7 mouse cellular contexts compared by ENCODE assay signal in the genomic region with DNA sequence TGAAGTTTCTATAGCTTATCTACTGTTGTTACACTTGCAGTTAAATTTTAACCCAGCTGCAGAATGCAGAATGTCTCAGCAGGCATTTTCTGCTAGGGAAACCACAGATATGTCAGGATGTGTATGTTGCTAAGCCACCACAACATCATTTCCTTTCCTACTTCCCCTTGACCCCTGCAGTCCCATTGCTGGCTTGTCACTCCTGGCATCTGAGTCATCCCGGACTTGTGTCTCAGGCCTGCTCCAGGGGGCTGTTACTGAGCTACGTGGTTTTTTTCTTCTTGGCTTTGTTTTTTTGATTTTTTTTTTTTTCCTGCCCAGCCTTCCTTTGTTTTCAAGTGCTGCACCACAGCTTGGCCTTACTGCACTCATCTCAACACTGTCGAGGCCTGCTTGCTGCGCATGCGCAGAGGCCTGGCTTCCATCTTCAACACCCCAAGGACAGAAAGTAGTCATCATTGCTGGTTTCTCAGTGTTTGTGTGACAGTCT. TPM values are rescaled to one million over a fixed set of nuclear protein-coding genes. Genes with fewer than 3 reads are reported as not detected.
DNase-seq lines count a peak whose midpoint lies in the region; ATAC-seq and TF ChIP-seq lines count a peak whose summit lies in the region.

No protein-coding gene starts in this region.

- 0 out of 2 replicates have a peak, but pooled peaks have one; percentile 45 for TF ChIP-seq EP300 in liver, postnatal 0 days (IDR thresholded peaks at IDR 0.05; ENCODE audit: low read depth)

- peak; percentile 89 for ATAC-seq in liver, postnatal 0 days
- no peak for ATAC-seq in forebrain, embryonic 13.5 days
- no peak for ATAC-seq in forebrain, embryonic 14.5 days

- no peak for TF ChIP-seq CTCF in liver, postnatal 0 days (IDR thresholded peaks at IDR 0.05; ENCODE audit: low read depth)
- no peak for TF ChIP-seq CTCF in spleen, adult 2 months (IDR thresholded peaks at IDR 0.05; ENCODE audit: extremely low read depth, insufficient read depth, insufficient read length, insufficient replicate concordance)

- no peak overlapping the region for H3K4me3 ChIP-seq in liver, postnatal 0 days (ENCODE audit: low read depth, low read length)
- H3K4me3 ChIP-seq in spleen, adult 2 months (ENCODE audit: extremely low read depth, insufficient read depth, insufficient read length) = no peak overlapping the region
- no peak overlapping the region for H3K4me3 ChIP-seq in forebrain, embryonic 13.5 days
- no peak overlapping the region for H3K4me3 ChIP-seq in forebrain, embryonic 14.5 days (ENCODE audit: low read depth, low read length)

- H3K36me3 ChIP-seq in liver, postnatal 0 days (replicated peaks; ENCODE audit: insufficient read depth, low read length) = no peaks in the 10 kb centered on the region
- no peaks in the 10 kb centered on the region for H3K36me3 ChIP-seq in spleen, adult 2 months (ENCODE audit: control insufficient read depth, insufficient read depth, low read length)
- no peaks in the 10 kb centered on the region for H3K36me3 ChIP-seq in forebrain, embryonic 13.5 days (ENCODE audit: poor library complexity, severe bottlenecking)
- H3K36me3 ChIP-seq in forebrain, embryonic 14.5 days (ENCODE audit: control insufficient read depth, insufficient read depth, low read length) = no peaks in the 10 kb centered on the region

- 24% methylated on average over 5 of the region's 5 CpGs for WGBS in liver, postnatal 0 days (ENCODE audit: insufficient replicate concordance)
- WGBS in spleen, adult 2 months = 9% methylated on average over 5 of the region's 5 CpGs
- WGBS in forebrain, embryonic 13.5 days = 57% methylated on average over 5 of the region's 5 CpGs
- WGBS in forebrain, embryonic 14.5 days = 62% methylated on average over 5 of the region's 5 CpGs

- H3K27ac ChIP-seq in liver, postnatal 0 days (ENCODE audit: low read depth) = peak overlapping the region; percentile 74
- peak overlapping the region; percentile 81 for H3K27ac ChIP-seq in spleen, adult 2 months (ENCODE audit: insufficient read depth, low read length)
- H3K27ac ChIP-seq in forebrain, embryonic 13.5 days = no peak overlapping the region
- no peak overlapping the region for H3K27ac ChIP-seq in forebrain, embryonic 14.5 days (ENCODE audit: low read depth, low read length)

- no peaks in the 10 kb centered on the region for H3K9me3 ChIP-seq in liver, postnatal 0 days (ENCODE audit: low read length)
- H3K9me3 ChIP-seq in forebrain, embryonic 13.5 days (replicated peaks) = no peaks in the 10 kb centered on the region
- H3K9me3 ChIP-seq in forebrain, embryonic 14.5 days (replicated peaks; ENCODE audit: control insufficient read depth, low read length) = no peaks in the 10 kb centered on the region

- H3K4me1 ChIP-seq in liver, postnatal 0 days (ENCODE audit: insufficient read depth) = peaks cover 29% of the 10 kb centered on the region
- H3K4me1 ChIP-seq in spleen, adult 2 months (ENCODE audit: control insufficient read depth, insufficient read depth, insufficient read length) = peaks cover 15% of the 10 kb centered on the region; the same call in 1 of the 2 replicates
- H3K4me1 ChIP-seq in forebrain, embryonic 13.5 days = peaks cover 5% of the 10 kb centered on the region; the same call in 1 of the 2 replicates
- no peaks in the 10 kb centered on the region for H3K4me1 ChIP-seq in forebrain, embryonic 14.5 days (ENCODE audit: control insufficient read depth, insufficient read depth, low read length)

- no peaks in the 10 kb centered on the region for H3K27me3 ChIP-seq in liver, postnatal 0 days (ENCODE audit: insufficient read depth, low read length)
- H3K27me3 ChIP-seq in spleen, adult 2 months (ENCODE audit: control insufficient read depth, insufficient read depth, low read length) = no peaks in the 10 kb centered on the region
- H3K27me3 ChIP-seq in forebrain, embryonic 13.5 days = no peaks in the 10 kb centered on the region
- no peaks in the 10 kb centered on the region for H3K27me3 ChIP-seq in forebrain, embryonic 14.5 days (replicated peaks; ENCODE audit: control insufficient read depth, insufficient read depth, low read length)

- H3K9ac ChIP-seq in liver, postnatal 0 days (replicated peaks) = no peak overlapping the region
- H3K9ac ChIP-seq in forebrain, embryonic 13.5 days = no peak overlapping the region
- H3K9ac ChIP-seq in forebrain, embryonic 14.5 days (ENCODE audit: low read length) = no peak overlapping the region

- DNase-seq in NIH3T3 (ENCODE audit: low read depth) = peak; percentile 68
- DNase-seq in c-Kit-positive CD71-positive TER-119-positive erythroid progenitor cells, embryonic 14.5 days (ENCODE audit: low spot score) = peak; percentile 28
- peak; percentile 65 for DNase-seq in heart, postnatal 4 days
- peak; percentile 43 for DNase-seq in liver, postnatal 0 days
- DNase-seq in spleen, adult 2 months (ENCODE audit: low read depth in 1 of 2, low spot score in 2 of 2) = peak; percentile 42 to 64
- no peak for DNase-seq in forebrain, embryonic 14.5 days (ENCODE audit: low spot score)

- TF ChIP-seq POLR2A in spleen, adult 2 months (IDR thresholded peaks at IDR 0.05; ENCODE audit: low read depth, low read length) = no peak

- peak overlapping the region; percentile 44 for H3K4me2 ChIP-seq in liver, postnatal 0 days (ENCODE audit: low read depth, low read length)
- no peak overlapping the region for H3K4me2 ChIP-seq in forebrain, embryonic 13.5 days
- H3K4me2 ChIP-seq in forebrain, embryonic 14.5 days (ENCODE audit: low read length) = no peak overlapping the region

RNA-seq across cellular contexts. Expression of gene Arhgap18, which starts 46.4 kb away (rescaled TPM):
- total RNA-seq in heart, postnatal 4 days (2021) = 10 to 100 TPM; 63.2 to 74.8 TPM
- polyA plus RNA-seq in liver, postnatal 0 days (2015; fragmentation: Nextera tagmentation; extraction: Ambion mirVana) = 8.5 and 8.9 TPM in 2 replicates
- 1.1 and 1.3 TPM in 2 replicates for polyA plus RNA-seq in spleen, adult 2 months (2012; rRNA removed)
- polyA plus RNA-seq in forebrain, embryonic 13.5 days (2015; fragmentation: Nextera tagmentation; extraction: Ambion mirVana) = 20.3 and 22.5 TPM in 2 replicates
- 18.0 and 18.4 TPM in 2 replicates for polyA plus RNA-seq in forebrain, embryonic 14.5 days (2014; fragmentation: Nextera tagmentation; extraction: Ambion mirVana)

Comparison
In these comparisons a context has a peak if more than half of its experiments do, and no peak if none do; other contexts are left out.
1. H3K27ac ChIP-seq: peak in liver, postnatal 0 days (single experiment) and spleen, adult 2 months (single experiment); none in forebrain, embryonic 13.5 days (single experiment) and forebrain, embryonic 14.5 days (single experiment).